Mouse (Mus musculus) ovary, postnatal 36 days (tissue): ENCODE results near the gene Stat6.

Experiments used
- DNase-seq: peaks from one replicate; pipeline ENCODE4 v3.0.0; 2022; ENCODE audit warnings: low spot score, mixed read lengths

Stat6 gene

GRCm38 (mm10) chr10:127671276-127671675 lies 28.5 kb downstream of the Stat6 start:
- DNase-seq: peak; percentile 15

- DNase-seq: no peak
These were observed 31.4 kb downstream of the Stat6 start for GRCm38 (mm10) chr10:127674046-127674655.

- DNase-seq: peak; percentile 61
These were observed 32.2 kb downstream of the Stat6 start for GRCm38 (mm10) chr10:127674794-127675522.

GRCm38 (mm10) chr10:127675859-127676398 lies 33.1 kb downstream of the Stat6 start:
- DNase-seq: no peak

GRCm38 (mm10) chr10:127676691-127677548 lies 34.1 kb downstream of the Stat6 start:
- DNase-seq: peak; percentile 91

- peak; percentile 51 for DNase-seq
These were observed 35.0 kb downstream of the Stat6 start for GRCm38 (mm10) chr10:127677591-127678336.

- DNase-seq: no peak
These were observed 36.4 kb downstream of the Stat6 start for GRCm38 (mm10) chr10:127679208-127679607.

- no peak for DNase-seq
These were observed 37.1 kb downstream of the Stat6 start for GRCm38 (mm10) chr10:127679881-127680280.

- no peak for DNase-seq
These were observed 40.1 kb downstream of the Stat6 start for GRCm38 (mm10) chr10:127682886-127683285.

GRCm38 (mm10) chr10:127691053-127691452 lies 48.3 kb downstream of the Stat6 start:
- DNase-seq: no peak

GRCm38 (mm10) chr10:127694636-127695035 lies 51.9 kb downstream of the Stat6 start:
- no peak for DNase-seq

GRCm38 (mm10) chr10:127695775-127696174 lies 53.0 kb downstream of the Stat6 start:
- no peak for DNase-seq

GRCm38 (mm10) chr10:127698966-127699365 lies 56.2 kb downstream of the Stat6 start:
- no peak for DNase-seq

- DNase-seq: no peak
These were observed 60.5 kb downstream of the Stat6 start for GRCm38 (mm10) chr10:127703299-127703698.

- DNase-seq: no peak
These were observed 61.5 kb downstream of the Stat6 start for GRCm38 (mm10) chr10:127704293-127704692.

- no peak for DNase-seq
These were observed 62.0 kb downstream of the Stat6 start, which contains the start of gene Myo1a for GRCm38 (mm10) chr10:127704766-127705220. Gene Myo1a (plus strand): TSS chr10:127705170.

- no peak for DNase-seq
These were observed 63.0 kb downstream of the Stat6 start for GRCm38 (mm10) chr10:127705783-127706182.

- peak; percentile 74 for DNase-seq
These were observed 64.9 kb downstream of the Stat6 start for GRCm38 (mm10) chr10:127707721-127708120.

- no peak for DNase-seq
These were observed 66.1 kb downstream of the Stat6 start for GRCm38 (mm10) chr10:127708850-127709370.

- no peak for DNase-seq
These were observed 67.5 kb downstream of the Stat6 start for GRCm38 (mm10) chr10:127710331-127710730.
